Mouse (Mus musculus) kidney, adult 2 months (tissue): ENCODE measurements around the gene Pet100. TPM values are rescaled to one million over a fixed set of nuclear protein-coding genes. Genes with fewer than 3 reads are reported as not detected.

Source experiments
- DNase-seq: peaks from one replicate; pipeline ENCODE4 v3.0.0; 2021
- H3K27ac ChIP-seq: fragments of 200-500 bp; 2 replicates; pipeline ENCODE4 v1.5.1; 2012; ENCODE audit warnings: low read depth, low read length, control low read depth, inconsistent platforms; ENCODE audit not compliant: insufficient read depth
- H3K27me3 ChIP-seq: fragments of 200-500 bp; replicated peaks from 2 replicates; pipeline ENCODE4 v1.6.1; 2012; ENCODE audit warnings: mild to moderate bottlenecking, moderate library complexity, low read length, inconsistent platforms; ENCODE audit not compliant: control insufficient read depth, insufficient read depth
- H3K36me3 ChIP-seq: fragments of 200-500 bp; 2 replicates; pipeline ENCODE4 v1.6.1; 2012; ENCODE audit warnings: mild to moderate bottlenecking, moderate library complexity, low read length, inconsistent platforms; ENCODE audit not compliant: control insufficient read depth, insufficient read depth
- H3K4me1 ChIP-seq: fragments of 200-500 bp; 2 replicates; pipeline ENCODE4 v1.6.1; 2011; ENCODE audit warnings: low read length; ENCODE audit not compliant: control insufficient read depth, insufficient read depth
- H3K4me3 ChIP-seq: fragments of 200-500 bp; 2 replicates; pipeline ENCODE4 v1.5.1; 2011; ENCODE audit warnings: mild to moderate bottlenecking, low read depth, low read length, control low read depth; ENCODE audit not compliant: insufficient read depth
- CTCF ChIP-seq: fragments of 200-500 bp; conservative IDR thresholded peaks from 2 replicates; pipeline ENCODE4 v1.5.1; 2011; ENCODE audit warnings: low read depth, mild to moderate bottlenecking, control low read depth, low read length, moderate library complexity, mixed read lengths; ENCODE audit not compliant: insufficient read depth, insufficient read length
- POLR2A ChIP-seq: fragments of 200-500 bp; IDR thresholded peaks from one replicate; pipeline ENCODE4 v1.6.1; 2011; ENCODE audit warnings: low read depth, low read length, control low read depth
- WGBS: fragments of 180-500 bp; shearing (Covaris S2); methylation state at CpG from one replicate; pipeline ENCODE4 v1.1.7; 2018; 5-methylcytosine and 5-hydroxymethylcytosine counted together
- polyA plus RNA-seq: library from polyadenylated mRNA; depleted of rRNA; stranded (reverse); fragments of >200 nt; gene quantifications from 2 replicates; pipeline ENCODE4 v1.2.3, GENCODE M21; 2012; rRNA removed

Gene Pet100
- polyA plus RNA-seq, 1 experiment = 27.2 TPM

GRCm38 (mm10) chr8:3664405-3664804 is 43.1 kb downstream of the Pet100 start:
- WGBS = 58% methylated on average over 5 of the region's 5 CpGs
- H3K27ac ChIP-seq = no peak overlapping the region

GRCm38 (mm10) chr8:3665507-3665906 is 44.2 kb downstream of the Pet100 start, which contains the start of gene Mcemp1:
Gene Mcemp1, plus strand, starts transcription at chr8:3665754.
- DNase-seq = no peak
- H3K4me1 ChIP-seq = no peaks in the 10 kb centered on the region
- H3K36me3 ChIP-seq = no peaks in the 10 kb centered on the region
- no peak within 1 kb of the TSS for H3K27ac ChIP-seq
- H3K27me3 ChIP-seq = no peaks in the 10 kb centered on the region
- WGBS = 59% methylated on average over 6 of the region's 6 CpGs
- no peak for TF ChIP-seq CTCF
- TF ChIP-seq POLR2A = no peak
- no peak within 1 kb of the TSS for H3K4me3 ChIP-seq

More at GRCm38 (mm10) chr8:3664405-3664804, 43.1 kb downstream of the Pet100 start:
- no peaks in the 10 kb centered on the region for H3K36me3 ChIP-seq
- TF ChIP-seq CTCF = no peak
- no peak for TF ChIP-seq POLR2A
- no peak overlapping the region for H3K4me3 ChIP-seq
- no peak for DNase-seq
- H3K27me3 ChIP-seq = no peaks in the 10 kb centered on the region
- H3K4me1 ChIP-seq = no peaks in the 10 kb centered on the region

GRCm38 (mm10) chr8:3670388-3670787 is 49.0 kb downstream of the Pet100 start:
- Histone ChIP-seq H3K4me1 (no peaks in the 10 kb centered on the region; the same call in 1 of the 2 replicates), H3K27ac (no peak overlapping the region), H3K27me3 (no peaks in the 10 kb centered on the region), H3K4me3 (no peak overlapping the region), H3K36me3 (no peaks in the 10 kb centered on the region)
- TF ChIP-seq CTCF (no peak), POLR2A (no peak)
- no peak for DNase-seq
- 72% methylated on average over 2 of the region's 2 CpGs for WGBS

GRCm38 (mm10) chr8:3671980-3672491 is 50.7 kb downstream of the Pet100 start, which contains the start of gene Fcor:
Gene Fcor, minus strand, starts transcription at chr8:3672362.
- Histone ChIP-seq H3K4me3 (peak within 1 kb of the TSS; percentile 70), H3K27ac (no peak within 1 kb of the TSS), H3K27me3 (no peaks in the 10 kb centered on the region), H3K36me3 (no peaks in the 10 kb centered on the region), H3K4me1 (no peaks in the 10 kb centered on the region; the same call in 1 of the 2 replicates)
- under 1% methylated on average over 23 of the region's 23 CpGs for WGBS
- TF ChIP-seq POLR2A (no peak), CTCF (peak; percentile 95)
- DNase-seq = peak; percentile 86

GRCm38 (mm10) chr8:3674671-3675070 is 53.3 kb downstream of the Pet100 start:
- no peak for DNase-seq
- H3K4me3 ChIP-seq = no peak overlapping the region
- peaks cover 4% of the 10 kb centered on the region; the same call in 1 of the 2 replicates for H3K4me1 ChIP-seq
- no peaks in the 10 kb centered on the region for H3K36me3 ChIP-seq
- H3K27me3 ChIP-seq = no peaks in the 10 kb centered on the region
- no peak for TF ChIP-seq CTCF
- TF ChIP-seq POLR2A = no peak
- H3K27ac ChIP-seq = no peak overlapping the region
- 68% methylated on average over 3 of the region's 3 CpGs for WGBS

Other genes with a start within 250 kb of the Pet100 start
- 37.9 and 38.9 TPM in 2 replicates for gene Arhgef18, start 228.5 kb upstream of the Pet100 start, polyA plus RNA-seq
- gene Pex11g, start 153.9 kb upstream of the Pet100 start, polyA plus RNA-seq = 15.1 and 15.5 TPM in 2 replicates
- gene Tex45, start 150.7 kb upstream of the Pet100 start, polyA plus RNA-seq = 0.05 and 0.11 TPM in 2 replicates
- 43.2 and 58.6 TPM in 2 replicates for gene Zfp358, start 128.4 kb upstream of the Pet100 start, polyA plus RNA-seq
- gene Mcoln1, start 121.1 kb upstream of the Pet100 start, polyA plus RNA-seq = 239 and 302 TPM in 2 replicates
- gene Pnpla6, start 106.2 kb upstream of the Pet100 start, polyA plus RNA-seq = 53.3 and 70.7 TPM in 2 replicates
- gene C330021F23Rik, start 53.6 kb upstream of the Pet100 start, polyA plus RNA-seq = 6.4 and 7.3 TPM in 2 replicates
- 44.1 and 47.6 TPM in 2 replicates for gene Camsap3, start 34.3 kb upstream of the Pet100 start, polyA plus RNA-seq
- gene Xab2, start 232 bp upstream of the Pet100 start, polyA plus RNA-seq = 44.8 and 46.2 TPM in 2 replicates
- gene Pcp2, start 4.0 kb downstream of the Pet100 start, polyA plus RNA-seq = not detected in 2 replicates
- gene Stxbp2, start 9.4 kb downstream of the Pet100 start, polyA plus RNA-seq = 169 and 173 TPM in 2 replicates
- 47.2 and 76.9 TPM in 2 replicates for gene Retn, start 34.2 kb downstream of the Pet100 start, polyA plus RNA-seq
- 0.10 and 0.53 TPM in 2 replicates for gene Mcemp1, start 44.2 kb downstream of the Pet100 start, polyA plus RNA-seq
- gene Fcor, start 50.8 kb downstream of the Pet100 start, polyA plus RNA-seq = 15.1 and 15.5 TPM in 2 replicates
- 30.5 and 30.8 TPM in 2 replicates for gene Trappc5, start 54.8 kb downstream of the Pet100 start, polyA plus RNA-seq
- 0.31 and 4.5 TPM in 2 replicates for gene Fcer2a, start 72.6 kb downstream of the Pet100 start, polyA plus RNA-seq
- gene Clec4g, start 99.1 kb downstream of the Pet100 start, polyA plus RNA-seq = 0.50 TPM in 1 of 2 replicates, not detected in the other
- 0.79 and 1.1 TPM in 2 replicates for gene Cd209a, start 127.4 kb downstream of the Pet100 start, polyA plus RNA-seq
- 0.13 TPM in 1 of 2 replicates, not detected in the other for gene Cd209e, start 232.8 kb downstream of the Pet100 start, polyA plus RNA-seq